Mouse (Mus musculus): ENCODE measurements at regions not wholly inside any gene's neighbourhood (a gene's known extent, or its start where the extent isn't known, plus 50 kb on each side); places are given as distances from the start of the nearest gene placed in this dataset.

- no peak for TF ChIP-seq POLR2A (IDR thresholded peaks at IDR 0.05; ENCODE audit: control insufficient read depth, extremely low read depth, insufficient read depth, low read length, poor library complexity)
- no peak for TF ChIP-seq CTCF (IDR thresholded peaks at IDR 0.05; ENCODE audit: borderline replicate concordance, control insufficient read depth, extremely low read depth, insufficient read depth, low read length, poor library complexity)
- no peak overlapping the region for H3K4me3 ChIP-seq (ENCODE audit: control insufficient read depth, insufficient read depth, low read length)
- H3K36me3 ChIP-seq (ENCODE audit: control insufficient read depth, insufficient read depth, low read length), result no peaks in the 10 kb centered on the region
- H3K4me1 ChIP-seq (replicated peaks; ENCODE audit: control insufficient read depth, insufficient read depth, low read length), result peaks cover 2% of the 10 kb centered on the region
- DNase-seq, result no peak
- H3K27me3 ChIP-seq (ENCODE audit: control insufficient read depth, insufficient read depth, low read length), result no peaks in the 10 kb centered on the region
- 83% methylated on average over 5 of the region's 5 CpGs for WGBS
- no peak overlapping the region for H3K27ac ChIP-seq (ENCODE audit: control insufficient read depth, insufficient read depth, low read length)
Measured at GRCm38 (mm10) chr15:96204623-96205022, 82.7 kb upstream of the Arid2 start.

- 93% methylated on average over 11 of the region's 11 CpGs for WGBS
- no peak for DNase-seq
- H3K27ac ChIP-seq (ENCODE audit: control insufficient read depth, insufficient read depth, low read length), result no peak overlapping the region
- TF ChIP-seq CTCF (IDR thresholded peaks at IDR 0.05; ENCODE audit: borderline replicate concordance, control insufficient read depth, extremely low read depth, insufficient read depth, low read length, poor library complexity), result no peak
- TF ChIP-seq POLR2A (IDR thresholded peaks at IDR 0.05; ENCODE audit: control insufficient read depth, extremely low read depth, insufficient read depth, low read length, poor library complexity), result no peak
- H3K4me1 ChIP-seq (replicated peaks; ENCODE audit: control insufficient read depth, insufficient read depth, low read length), result no peaks in the 10 kb centered on the region
- no peak overlapping the region for H3K4me3 ChIP-seq (ENCODE audit: control insufficient read depth, insufficient read depth, low read length)
- no peaks in the 10 kb centered on the region for H3K27me3 ChIP-seq (ENCODE audit: control insufficient read depth, insufficient read depth, low read length)
- H3K36me3 ChIP-seq (ENCODE audit: control insufficient read depth, insufficient read depth, low read length), result no peaks in the 10 kb centered on the region
Measured at GRCm38 (mm10) chr15:96210721-96211400, 76.5 kb upstream of the Arid2 start.

- no peaks in the 10 kb centered on the region for H3K36me3 ChIP-seq (ENCODE audit: control insufficient read depth, insufficient read depth, low read length)
- no peak overlapping the region for H3K4me3 ChIP-seq (ENCODE audit: control insufficient read depth, insufficient read depth, low read length)
- whole genome bisulfite sequencing, result 93% methylated on average over 24 of the region's 24 CpGs
- H3K27ac ChIP-seq (ENCODE audit: control insufficient read depth, insufficient read depth, low read length), result no peak overlapping the region
- H3K27me3 ChIP-seq (ENCODE audit: control insufficient read depth, insufficient read depth, low read length), result no peaks in the 10 kb centered on the region
- no peak for TF ChIP-seq CTCF (IDR thresholded peaks at IDR 0.05; ENCODE audit: borderline replicate concordance, control insufficient read depth, extremely low read depth, insufficient read depth, low read length, poor library complexity)
- TF ChIP-seq POLR2A (IDR thresholded peaks at IDR 0.05; ENCODE audit: control insufficient read depth, extremely low read depth, insufficient read depth, low read length, poor library complexity), result no peak
- DNase-seq, result no peak
- no peaks in the 10 kb centered on the region for H3K4me1 ChIP-seq (replicated peaks; ENCODE audit: control insufficient read depth, insufficient read depth, low read length)
Measured at GRCm38 (mm10) chr15:96213541-96214312, 73.6 kb upstream of the Arid2 start.

GRCm38 (mm10) chr15:96217896-96218295 lies 69.4 kb upstream of the Arid2 start:
- TF ChIP-seq CTCF (IDR thresholded peaks at IDR 0.05; ENCODE audit: borderline replicate concordance, control insufficient read depth, extremely low read depth, insufficient read depth, low read length, poor library complexity) (no peak), POLR2A (IDR thresholded peaks at IDR 0.05; ENCODE audit: control insufficient read depth, extremely low read depth, insufficient read depth, low read length, poor library complexity) (no peak)
- WGBS, result 96% methylated on average over 15 of the region's 15 CpGs
- H3K4me1 ChIP-seq (replicated peaks; ENCODE audit: control insufficient read depth, insufficient read depth, low read length), result peaks cover 11% of the 10 kb centered on the region
- no peaks in the 10 kb centered on the region for H3K27me3 ChIP-seq (ENCODE audit: control insufficient read depth, insufficient read depth, low read length)
- no peak for DNase-seq
- H3K4me3 ChIP-seq (ENCODE audit: control insufficient read depth, insufficient read depth, low read length), result no peak overlapping the region
- no peak overlapping the region for H3K27ac ChIP-seq (ENCODE audit: control insufficient read depth, insufficient read depth, low read length)
- H3K36me3 ChIP-seq (ENCODE audit: control insufficient read depth, insufficient read depth, low read length), result no peaks in the 10 kb centered on the region

GRCm38 (mm10) chr15:96219746-96220145 lies 67.6 kb upstream of the Arid2 start:
- peaks cover 11% of the 10 kb centered on the region for H3K4me1 ChIP-seq (replicated peaks; ENCODE audit: control insufficient read depth, insufficient read depth, low read length)

GRCm38 (mm10) chr15:96231969-96232368 lies 55.3 kb upstream of the Arid2 start:
- Histone ChIP-seq H3K27me3 (ENCODE audit: control insufficient read depth, insufficient read depth, low read length) (no peaks in the 10 kb centered on the region), H3K4me1 (replicated peaks; ENCODE audit: control insufficient read depth, insufficient read depth, low read length) (no peaks in the 10 kb centered on the region), H3K27ac (ENCODE audit: control insufficient read depth, insufficient read depth, low read length) (no peak overlapping the region), H3K36me3 (ENCODE audit: control insufficient read depth, insufficient read depth, low read length) (no peaks in the 10 kb centered on the region), H3K4me3 (ENCODE audit: control insufficient read depth, insufficient read depth, low read length) (no peak overlapping the region)
- DNase-seq, result no peak
- 96% methylated on average over 3 of the region's 3 CpGs for WGBS
- TF ChIP-seq CTCF (IDR thresholded peaks at IDR 0.05; ENCODE audit: borderline replicate concordance, control insufficient read depth, extremely low read depth, insufficient read depth, low read length, poor library complexity), result no peak
- no peak for TF ChIP-seq POLR2A (IDR thresholded peaks at IDR 0.05; ENCODE audit: control insufficient read depth, extremely low read depth, insufficient read depth, low read length, poor library complexity)

More at GRCm38 (mm10) chr15:96219746-96220145, 67.6 kb upstream of the Arid2 start:
- H3K27me3 ChIP-seq (ENCODE audit: control insufficient read depth, insufficient read depth, low read length), result no peaks in the 10 kb centered on the region
- no peaks in the 10 kb centered on the region for H3K36me3 ChIP-seq (ENCODE audit: control insufficient read depth, insufficient read depth, low read length)
- TF ChIP-seq POLR2A (IDR thresholded peaks at IDR 0.05; ENCODE audit: control insufficient read depth, extremely low read depth, insufficient read depth, low read length, poor library complexity), result no peak
- no peak for TF ChIP-seq CTCF (IDR thresholded peaks at IDR 0.05; ENCODE audit: borderline replicate concordance, control insufficient read depth, extremely low read depth, insufficient read depth, low read length, poor library complexity)
- no peak for DNase-seq
- no peak overlapping the region for H3K27ac ChIP-seq (ENCODE audit: control insufficient read depth, insufficient read depth, low read length)
- WGBS, result 97% methylated on average over 7 of the region's 7 CpGs
- H3K4me3 ChIP-seq (ENCODE audit: control insufficient read depth, insufficient read depth, low read length), result no peak overlapping the region
